Mouse (Mus musculus): ENCODE results near the gene Ddah1.
A peak's percentile ranks its signal among the peaks of the same experiment; 100 is the strongest.
"Not testable (repeated sequence)": the region's sequence is repeated elsewhere in the genome, so short reads cannot be mapped to it uniquely, and the experiment has no call there.

Gene Ddah1

DNA sequence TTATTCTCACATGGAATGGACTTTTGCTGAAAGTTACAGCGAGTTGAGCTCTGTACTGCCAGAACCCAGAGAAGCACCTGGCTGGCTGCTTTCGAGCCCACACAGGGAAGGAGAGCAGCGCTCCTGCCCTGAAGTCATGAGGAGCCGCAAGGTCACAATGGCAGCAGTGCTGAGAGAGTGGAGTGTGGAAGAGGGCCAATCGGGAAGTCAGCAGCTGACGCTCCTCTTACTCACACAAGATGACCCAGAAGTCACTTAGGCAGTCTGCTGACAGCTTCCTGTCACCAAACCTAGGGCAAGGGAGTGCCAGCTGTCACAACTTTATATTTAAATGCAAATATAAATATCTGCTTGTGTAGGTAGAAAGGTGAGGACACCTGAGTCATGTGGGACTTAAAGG, 154.8 kb downstream of the Ddah1 start:
- DNase-seq (ENCODE audit: low spot score), result no peak

DNA sequence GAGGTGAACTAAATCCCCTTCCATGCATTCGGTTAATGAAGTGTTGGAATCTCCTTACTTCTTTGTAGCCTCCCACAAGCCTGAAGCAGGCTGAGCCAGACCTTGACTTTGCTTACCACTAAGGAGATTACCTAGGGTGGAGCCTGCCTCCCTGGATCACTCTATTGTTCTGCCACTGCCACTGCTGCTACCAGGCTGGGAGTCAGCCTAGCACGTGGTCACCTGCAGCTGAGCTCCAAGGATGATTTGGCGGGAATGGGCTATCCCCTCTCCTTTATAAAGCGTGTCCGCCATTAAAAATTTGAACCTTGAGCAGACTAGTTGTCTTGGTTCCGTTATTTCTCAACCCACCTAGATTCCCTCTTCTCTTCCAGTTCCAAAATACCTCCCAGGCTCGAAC, 155.5 kb downstream of the Ddah1 start:
- DNase-seq (ENCODE audit: low spot score), result not testable (repeated sequence)

DNA sequence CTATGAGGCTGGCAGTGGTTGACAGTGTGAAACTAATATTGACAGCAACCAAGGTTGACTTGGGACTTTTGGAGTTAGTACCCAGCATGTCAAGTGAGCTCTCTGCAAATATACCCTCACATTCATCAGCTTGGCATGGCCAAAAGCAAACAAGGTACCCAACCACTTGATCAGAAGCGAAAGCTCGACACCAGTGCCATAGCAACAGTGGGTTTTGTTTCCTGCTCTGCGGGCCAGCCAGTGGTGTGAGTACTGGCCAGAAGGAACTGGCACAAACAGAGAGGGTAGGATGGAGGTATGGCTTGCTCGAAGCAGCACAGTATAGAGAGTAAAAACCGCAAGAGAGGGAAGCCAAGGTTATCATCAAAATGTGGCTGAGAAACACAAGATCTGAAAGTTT, 157.9 kb downstream of the Ddah1 start:
- DNase-seq (ENCODE audit: low spot score), result no peak

DNA sequence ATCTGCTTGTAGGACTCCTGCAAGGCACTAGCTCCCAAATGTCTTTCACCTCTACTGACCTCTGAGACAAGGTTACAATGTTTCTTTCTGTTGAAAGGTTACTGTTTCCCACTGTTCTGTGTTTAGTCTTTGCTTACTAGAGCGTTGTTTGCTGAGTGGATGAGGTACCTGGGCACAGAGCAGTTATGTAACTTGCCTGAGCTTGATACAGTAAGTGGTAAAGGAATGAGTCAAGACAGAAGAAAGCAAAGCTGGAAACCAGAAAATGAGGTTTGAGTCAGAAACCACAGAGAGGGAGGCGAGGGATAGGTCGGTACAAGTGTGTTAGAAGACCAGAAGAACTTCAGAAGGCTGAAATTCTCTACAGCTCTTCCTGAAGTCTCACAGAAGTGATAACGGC, 158.4 kb downstream of the Ddah1 start:
- DNase-seq (ENCODE audit: low spot score), result no peak

DNA sequence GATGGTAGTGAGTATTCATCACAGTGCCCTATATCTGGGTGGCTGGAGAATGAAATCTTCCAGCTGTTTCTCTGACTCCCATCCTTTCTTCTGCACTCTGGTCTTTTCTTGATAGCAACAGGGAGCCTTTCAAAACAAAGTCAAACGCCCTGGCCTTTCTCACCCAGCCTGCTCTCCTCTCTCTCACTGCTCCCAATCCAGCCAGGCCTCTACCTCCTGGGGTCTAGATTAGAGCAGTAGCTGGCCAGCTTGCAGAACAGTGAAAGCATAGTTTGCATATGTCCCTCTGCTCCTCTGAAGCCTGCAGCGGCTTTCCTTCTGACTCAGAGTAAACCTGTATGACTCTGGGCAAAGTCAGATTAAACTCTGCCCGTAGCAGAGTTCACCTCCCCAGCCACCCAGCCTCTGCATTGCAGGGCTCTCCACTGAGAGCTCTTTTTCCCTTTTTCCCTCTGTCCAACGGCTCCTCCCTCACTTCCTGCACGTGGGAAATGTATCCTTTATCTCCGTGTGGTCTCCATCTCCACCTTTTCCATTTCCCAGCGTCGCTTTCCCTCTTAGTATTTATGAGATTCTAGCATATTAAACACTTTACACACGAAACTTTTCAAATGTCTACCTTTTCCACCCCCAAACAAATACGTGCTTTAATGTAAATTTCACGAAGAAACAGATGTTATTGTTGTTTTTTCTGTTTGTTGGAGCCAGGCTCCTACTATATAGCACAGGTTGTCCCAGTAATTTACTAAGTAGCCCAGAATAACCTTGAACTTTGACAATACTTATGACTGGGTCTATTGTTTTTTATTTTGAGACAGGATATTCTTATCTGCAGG, 163.8 kb downstream of the Ddah1 start, which contains the start of gene Bcl10:
TSS of gene Bcl10 (plus strand) at position 786 of the 836 bp plus-strand sequence.
- DNase-seq (ENCODE audit: low spot score), result no peak

DNA sequence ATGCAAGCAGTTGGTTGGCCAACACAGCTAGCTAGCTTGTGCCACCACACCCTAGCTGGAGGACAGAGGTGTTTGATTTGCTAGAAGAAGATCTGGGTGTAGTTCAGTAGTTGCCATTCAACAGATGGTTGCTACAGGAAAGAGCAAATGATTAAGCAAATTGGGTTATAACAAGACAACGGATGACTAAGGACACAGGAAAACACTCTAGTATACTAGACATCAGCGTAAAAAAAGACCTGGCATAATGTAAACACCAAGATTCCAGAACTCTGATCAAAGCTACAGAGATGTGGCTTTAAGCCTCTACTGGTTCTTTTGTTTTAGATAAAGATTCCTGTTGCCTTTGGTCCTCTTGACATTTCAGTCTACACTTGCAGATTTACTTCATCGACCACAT, 164.5 kb downstream of the Ddah1 start:
- no peak for DNase-seq (ENCODE audit: low spot score)

DNA sequence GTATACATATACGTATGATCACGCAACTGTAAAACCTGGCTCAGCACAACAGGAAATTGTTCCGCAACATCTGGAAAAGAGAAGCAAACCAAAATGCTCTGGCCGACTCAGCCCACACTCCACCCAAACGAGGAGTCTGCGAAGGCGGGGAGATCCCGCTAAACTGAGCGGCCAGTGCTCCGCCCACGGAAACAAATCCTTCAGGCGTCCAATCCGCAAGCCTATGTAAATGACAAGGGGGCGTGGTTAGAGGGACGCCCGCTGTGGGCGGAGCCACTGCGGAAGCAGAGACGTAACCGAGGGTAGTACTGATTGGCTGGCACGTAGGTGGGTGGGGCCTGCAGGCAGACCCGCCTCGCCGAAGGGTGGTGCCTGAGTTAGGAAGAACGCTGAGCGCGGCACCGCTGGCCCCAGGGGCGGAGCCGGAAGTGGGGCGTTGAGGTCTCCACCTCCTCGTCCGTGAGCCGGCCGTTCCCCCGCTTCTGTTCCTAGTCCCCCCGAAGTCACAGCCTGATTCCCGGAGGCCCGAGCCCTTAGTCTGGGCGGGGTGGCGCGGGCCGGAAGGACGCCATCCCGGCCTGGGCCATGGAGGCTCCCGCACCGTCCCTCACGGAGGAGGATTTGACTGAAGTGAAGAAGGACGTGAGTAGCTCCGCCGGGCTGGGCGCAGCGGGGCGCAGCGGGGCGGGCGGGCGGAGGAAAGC, 165.6 kb downstream of the Ddah1 start:
- peak; percentile 100 for DNase-seq (ENCODE audit: low spot score)

DNA sequence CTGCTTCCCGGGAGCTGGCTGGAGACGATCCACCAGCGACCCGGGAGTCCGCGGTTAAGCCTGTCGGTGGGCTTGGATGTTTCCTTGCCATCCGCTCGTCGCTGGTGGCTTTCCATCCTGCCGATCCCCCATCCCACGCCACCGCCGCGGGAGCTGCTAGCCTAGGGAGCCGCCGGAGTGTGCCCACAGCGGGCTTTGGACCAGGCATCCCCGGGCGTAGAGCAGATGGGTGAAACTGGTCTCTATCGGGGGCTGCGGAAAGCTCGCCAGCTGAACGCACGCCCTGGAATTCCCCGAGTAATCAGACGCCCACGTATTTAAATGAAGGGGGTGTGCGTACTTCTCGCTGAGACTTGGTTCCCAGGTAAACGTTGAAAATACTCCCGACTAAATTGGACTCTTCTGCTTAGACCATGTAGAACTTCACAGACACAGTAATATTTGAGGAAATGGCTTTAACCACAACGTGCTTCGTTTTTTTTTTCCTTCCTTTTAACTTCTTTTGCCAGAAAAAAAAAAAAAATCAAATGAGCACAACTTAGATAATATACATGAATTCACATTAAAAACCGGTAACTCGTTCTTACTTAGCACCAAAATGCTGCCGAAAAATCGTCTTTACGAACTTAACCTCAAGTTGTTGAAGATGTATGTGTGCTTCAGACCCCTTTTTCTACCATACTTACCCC, 166.3 kb downstream of the Ddah1 start:
- DNase-seq (ENCODE audit: low spot score), result peak; percentile 39

DNA sequence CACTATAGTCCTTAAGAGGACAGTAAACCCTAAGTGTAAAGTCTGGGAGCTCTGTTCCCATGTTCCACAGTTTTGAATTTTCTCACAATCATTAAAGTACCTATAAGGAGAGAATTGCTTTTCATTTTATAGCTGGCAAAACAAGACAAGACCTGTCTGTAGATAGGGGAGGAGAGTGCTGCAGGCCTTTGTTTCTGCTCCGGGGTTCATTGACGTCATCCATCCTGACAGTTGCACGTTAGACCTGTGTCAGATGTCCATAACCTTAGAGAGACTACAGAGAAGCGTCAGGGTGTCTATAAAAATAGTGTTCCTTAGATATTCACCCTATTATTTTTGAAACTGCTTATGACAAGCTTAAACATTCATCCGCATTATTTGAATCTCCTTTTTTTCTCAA, 167.0 kb downstream of the Ddah1 start:
- DNase-seq (ENCODE audit: low spot score), result no peak

DNA sequence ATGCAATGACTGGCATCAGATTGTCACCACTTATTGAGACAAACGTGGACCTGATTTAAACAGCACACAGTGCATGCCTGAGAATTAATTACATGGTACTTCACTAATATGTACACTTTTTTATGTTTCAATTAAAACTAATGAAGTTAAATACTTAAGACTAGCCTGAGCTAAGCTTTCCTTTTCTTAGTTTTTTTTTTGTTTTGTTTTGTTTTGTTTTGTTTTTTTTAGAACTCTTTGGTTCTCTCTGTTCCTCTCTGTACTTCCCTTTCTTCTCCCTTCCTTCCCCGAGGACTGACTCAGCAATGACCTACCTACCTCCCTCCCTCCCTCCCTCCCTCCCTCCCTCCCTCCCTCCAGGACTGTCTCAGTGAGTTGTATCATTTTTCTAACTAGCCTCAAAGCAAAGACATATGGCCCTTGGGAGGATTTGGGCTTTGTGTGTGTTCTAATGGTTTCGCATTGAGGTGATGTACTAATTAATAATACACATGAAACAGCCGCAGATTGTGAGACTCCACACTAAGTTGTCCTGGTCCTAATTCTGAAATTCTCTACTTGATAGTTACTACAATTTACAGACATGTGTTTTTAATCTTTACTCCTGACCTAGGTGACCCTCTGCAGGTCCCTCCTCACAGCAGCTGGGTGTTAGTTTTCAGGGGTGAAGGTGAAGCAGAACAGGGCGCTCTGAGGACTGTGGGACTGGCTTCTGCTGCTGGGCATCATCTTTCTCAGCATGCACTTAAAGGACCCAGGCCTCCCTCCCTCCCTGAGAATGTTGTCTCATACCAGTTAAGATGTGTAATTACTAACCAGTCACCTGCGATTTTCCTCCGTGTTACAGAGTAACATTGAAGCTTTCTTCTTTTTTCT, 171.3 kb downstream of the Ddah1 start:
- DNase-seq (ENCODE audit: low spot score), result peak; percentile 41

DNA sequence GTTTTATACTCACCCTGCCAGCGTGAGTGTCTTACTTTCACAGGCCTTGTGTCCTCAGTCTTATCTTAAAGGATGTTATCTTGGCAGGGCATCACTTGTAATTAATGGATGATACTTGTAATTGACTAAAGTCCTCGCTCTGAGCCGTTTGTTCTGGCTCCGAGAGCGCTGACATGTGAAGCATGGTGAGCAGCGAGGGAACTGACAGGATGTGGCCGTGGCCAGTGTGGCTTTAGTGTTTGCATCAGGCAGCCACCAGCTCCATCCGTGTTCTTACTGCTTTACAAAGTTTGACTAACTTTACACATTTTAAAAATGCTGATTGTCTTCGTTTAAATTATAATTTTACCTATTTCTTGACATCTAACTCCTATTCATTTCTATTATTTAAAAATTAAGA, 175.4 kb downstream of the Ddah1 start:
- no peak for DNase-seq (ENCODE audit: low spot score)

DNA sequence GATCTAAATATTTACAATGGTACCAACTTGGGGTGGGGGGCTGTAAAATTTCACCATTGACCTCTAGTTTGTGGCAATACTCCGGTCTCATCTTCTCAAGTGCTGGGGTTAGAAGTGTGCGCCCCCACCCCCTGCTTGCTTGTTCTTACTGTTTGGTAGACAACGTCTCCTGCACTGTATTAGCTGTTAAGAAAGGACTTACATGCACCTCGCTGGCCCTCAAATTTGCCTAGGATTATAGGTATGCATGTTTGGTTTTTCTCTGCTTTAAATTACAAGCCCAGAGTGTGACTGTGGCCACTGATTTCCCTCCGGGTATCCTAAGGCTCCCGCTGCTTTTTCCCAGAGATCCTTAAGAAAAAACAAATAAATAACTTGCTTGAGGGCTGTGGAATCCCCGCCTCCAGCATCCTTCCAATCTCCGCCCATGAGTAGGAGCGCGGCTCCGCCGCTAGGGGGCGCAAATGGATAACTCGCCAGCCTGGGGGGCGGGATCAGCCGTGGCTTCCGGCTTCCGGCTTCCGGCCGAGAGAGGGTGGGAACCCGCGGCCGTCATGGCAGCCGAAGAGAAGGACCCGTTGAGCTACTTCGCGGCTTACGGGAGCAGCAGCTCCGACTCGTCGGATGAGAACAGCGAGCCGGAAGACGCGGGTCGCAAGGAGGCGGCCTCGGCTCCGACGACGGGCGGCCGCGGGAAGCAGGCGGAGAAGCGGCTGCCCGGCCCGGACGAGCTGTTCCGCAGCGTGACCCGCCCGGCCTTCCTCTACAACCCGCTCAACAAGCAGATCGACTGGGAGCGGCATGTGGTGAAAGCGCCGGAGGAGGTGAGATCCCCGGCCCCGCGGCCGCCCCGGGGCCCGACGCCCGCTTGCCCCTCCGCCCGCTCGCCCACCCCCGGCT, 179.3 kb downstream of the Ddah1 start, which contains the start of gene 2410004B18Rik:
TSS of gene 2410004B18Rik (plus strand) at position 510 of the 900 bp plus-strand sequence.
- peak; percentile 95 for DNase-seq (ENCODE audit: low spot score)

DNA sequence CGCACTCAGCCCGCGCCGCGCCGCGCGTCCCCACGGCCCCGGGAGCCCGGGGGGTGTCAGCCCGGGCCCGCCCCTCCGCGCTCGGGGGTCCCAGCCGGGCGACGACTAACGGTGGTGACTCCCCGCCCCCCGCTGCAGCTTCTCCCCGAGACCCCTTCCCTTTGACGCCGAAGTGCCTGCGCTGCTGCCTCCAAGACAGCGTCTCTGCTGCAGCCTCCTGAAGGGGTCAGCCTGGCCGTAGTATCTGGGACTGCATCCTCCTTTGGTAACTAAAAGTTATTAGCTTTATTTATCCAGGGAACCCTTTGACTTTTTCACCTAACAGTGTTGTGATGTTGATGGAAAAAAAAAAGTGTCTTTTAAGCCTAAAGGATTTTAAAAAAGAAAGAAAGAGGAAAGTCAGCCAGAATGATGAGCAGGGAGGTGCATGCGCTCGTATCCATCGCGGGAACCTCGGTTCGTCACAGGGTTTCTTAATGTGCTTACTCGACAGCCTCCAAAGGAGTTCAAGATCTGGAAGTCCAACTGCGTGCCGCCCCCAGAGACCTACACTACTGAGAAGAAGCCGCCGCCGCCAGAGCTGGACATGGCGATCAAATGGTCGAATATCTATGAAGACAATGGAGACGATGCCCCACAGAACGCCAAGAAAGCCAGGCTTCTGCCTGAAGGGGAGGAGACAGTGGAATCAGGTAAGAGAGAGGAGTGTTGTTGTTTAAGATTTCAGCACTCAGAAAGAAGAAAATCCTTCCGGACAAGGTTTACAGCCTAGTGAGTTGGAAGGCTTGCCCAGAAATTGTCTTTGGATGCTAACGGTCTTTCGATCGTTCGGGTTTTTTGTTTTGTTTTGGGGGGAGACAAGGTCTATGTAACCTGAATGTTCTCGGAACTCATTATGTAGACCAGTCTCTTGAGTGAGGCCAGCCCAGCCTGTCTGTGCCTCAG, 180.2 kb downstream of the Ddah1 start:
- DNase-seq (ENCODE audit: low spot score), result peak; percentile 47

DNA sequence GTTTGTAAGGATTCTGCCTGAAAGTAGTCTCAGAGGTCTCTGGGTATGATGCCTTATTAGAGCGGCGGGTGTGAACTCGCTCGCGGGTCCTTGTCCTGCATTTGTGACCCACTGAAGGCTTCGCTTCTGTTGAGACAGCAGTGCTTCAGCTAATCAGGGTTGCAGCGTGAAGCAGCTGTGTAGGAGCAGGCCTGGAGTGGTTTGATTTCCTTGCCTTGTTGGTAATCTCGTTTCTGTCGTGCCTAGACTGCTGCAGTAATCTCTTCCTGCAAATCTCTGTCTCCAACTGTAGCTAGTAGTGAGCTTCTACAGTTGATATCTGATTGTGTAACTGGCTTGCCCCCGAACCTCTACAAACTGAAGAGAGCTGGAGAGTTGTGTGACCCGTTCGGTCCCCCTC, 180.9 kb downstream of the Ddah1 start:
- DNase-seq (ENCODE audit: low spot score), result no peak

DNA sequence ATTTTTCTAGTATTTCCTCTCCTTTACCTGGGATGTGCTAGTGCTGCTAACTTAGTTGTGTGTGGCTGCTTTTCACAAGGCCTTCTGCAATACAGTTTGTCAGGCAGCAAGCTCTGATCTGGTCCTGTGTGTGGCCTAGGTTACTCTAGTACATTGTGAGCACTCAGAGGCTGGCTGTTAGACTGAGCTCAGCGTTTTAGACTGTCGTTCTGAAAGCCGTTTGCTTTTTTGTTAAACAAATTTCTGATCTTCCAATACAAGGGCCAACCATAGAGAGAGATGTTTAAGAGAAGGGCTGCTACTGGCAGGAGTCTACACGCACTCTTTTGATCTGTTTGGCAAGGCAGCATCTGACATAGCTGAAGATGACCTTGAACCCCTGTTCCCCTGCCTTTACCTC, 181.5 kb downstream of the Ddah1 start:
- no peak for DNase-seq (ENCODE audit: low spot score)

DNA sequence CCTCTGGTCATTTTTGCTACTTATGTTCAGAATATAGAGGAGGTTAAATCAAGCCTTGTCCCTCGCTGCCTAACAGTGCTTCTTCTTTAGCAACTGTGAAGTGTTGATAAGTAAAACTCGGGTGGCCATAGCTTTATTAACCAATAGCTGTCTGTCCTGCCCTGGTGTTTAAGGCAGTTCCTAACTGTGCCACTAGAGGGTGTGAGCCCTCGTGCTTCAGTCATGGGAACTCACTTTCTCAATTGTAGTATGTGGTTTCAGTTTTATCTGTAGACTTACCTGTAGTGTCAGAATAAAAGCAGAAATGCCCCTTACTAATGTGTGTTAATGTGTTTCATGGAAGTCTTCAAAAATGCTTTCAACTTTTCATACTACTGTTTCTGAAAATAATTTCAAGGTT, 183.5 kb downstream of the Ddah1 start:
- peak; percentile 82 for DNase-seq (ENCODE audit: low spot score)

All from embryo, embryonic 10.5 days (tissue).